Mouse (Mus musculus): ENCODE results near the gene Ak1.

The Ak1 gene

GRCm38 (mm10) chr2:32655394-32655744 lies 33.8 kb downstream of the Ak1 start:
- no peak for DNase-seq (ENCODE audit: low spot score)

DNA sequence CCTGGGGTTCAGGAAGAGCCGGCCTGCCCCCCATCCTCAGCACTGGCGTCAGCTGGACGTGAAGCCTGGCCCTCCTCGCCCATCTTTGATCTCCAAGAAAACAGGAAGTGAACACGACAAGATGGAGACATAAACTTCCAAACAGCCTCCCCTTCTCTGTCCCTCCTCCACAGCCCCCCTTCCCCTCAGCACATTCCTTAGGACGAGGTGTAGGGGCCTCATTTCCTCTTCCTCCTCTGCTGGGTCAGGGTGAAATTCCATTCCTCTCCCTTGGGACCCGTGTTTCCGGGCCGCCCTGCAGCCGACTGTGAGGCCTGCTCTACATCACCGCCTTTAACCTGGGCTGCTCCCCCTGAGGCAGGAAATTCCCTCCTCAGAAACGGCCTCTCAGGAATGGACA lies 34.3 kb downstream of the Ak1 start:
- no peak for DNase-seq (ENCODE audit: low spot score)

DNA sequence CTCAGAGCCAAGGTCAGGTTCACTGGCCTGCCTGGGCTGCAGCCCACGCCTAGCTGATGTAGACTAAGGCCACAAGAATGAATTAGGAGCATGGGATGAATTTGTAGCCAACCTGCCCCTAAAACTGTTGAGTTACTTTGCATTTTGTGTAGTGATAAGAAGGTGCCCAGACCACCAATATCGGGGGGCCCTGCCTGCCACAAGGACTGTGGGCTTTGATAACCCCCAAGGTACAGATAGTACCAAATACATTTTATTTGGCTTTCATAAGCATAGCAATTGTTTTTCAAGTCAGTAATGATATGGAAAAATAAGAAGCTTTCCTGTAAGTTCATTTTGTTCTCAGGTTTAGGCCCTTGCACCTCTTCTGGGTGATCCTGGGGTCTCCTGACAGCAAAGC lies 37.3 kb downstream of the Ak1 start:
- DNase-seq (ENCODE audit: low spot score) = no peak

GRCm38 (mm10) chr2:32661509-32662107 lies 40.0 kb downstream of the Ak1 start:
- DNase-seq (ENCODE audit: low spot score) = peak; percentile 22

DNA sequence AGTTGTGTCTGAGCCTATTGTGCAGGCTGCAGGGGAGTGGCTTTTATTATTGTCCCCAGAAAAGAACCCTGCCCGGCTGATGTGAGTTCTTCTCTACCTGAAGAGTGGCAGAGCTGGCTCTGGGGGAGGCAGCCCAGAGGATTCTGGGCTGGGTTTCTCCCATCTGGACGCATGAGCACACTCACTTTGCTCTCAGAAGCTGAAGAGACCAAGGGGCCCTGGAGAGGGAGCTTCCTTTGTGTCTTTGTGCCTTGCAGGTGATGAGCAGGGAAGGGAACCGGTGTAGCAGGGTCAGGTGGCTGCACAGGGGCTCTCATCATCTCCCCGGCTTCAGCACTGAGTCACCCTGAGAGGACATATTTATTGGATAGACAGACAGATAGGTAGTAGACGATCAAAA lies 40.7 kb downstream of the Ak1 start:
- no peak for DNase-seq (ENCODE audit: low spot score)

- no peak for DNase-seq (ENCODE audit: low spot score)
Observed at GRCm38 (mm10) chr2:32665345-32665744, 43.8 kb downstream of the Ak1 start.

DNA sequence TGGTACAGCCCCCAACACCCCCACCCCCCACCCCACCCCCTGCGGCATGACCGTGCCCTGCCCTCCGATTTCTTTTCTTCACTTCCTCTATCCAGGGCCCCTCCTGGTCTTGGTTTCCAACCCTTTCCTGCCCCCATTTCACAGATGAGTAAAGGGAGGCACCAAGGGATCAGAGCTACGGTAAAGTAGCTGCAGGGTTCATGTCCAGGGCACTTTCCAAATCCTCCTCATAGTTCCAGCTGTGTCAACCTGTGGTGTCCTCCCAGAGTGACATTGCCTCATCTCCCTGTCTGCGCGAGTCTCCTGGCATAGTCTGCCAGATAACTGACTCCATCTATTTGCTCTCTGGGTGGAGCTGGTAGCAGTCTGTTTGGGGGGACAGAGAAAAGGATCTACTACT lies 44.3 kb downstream of the Ak1 start:
- DNase-seq (ENCODE audit: low spot score) = no peak

DNA sequence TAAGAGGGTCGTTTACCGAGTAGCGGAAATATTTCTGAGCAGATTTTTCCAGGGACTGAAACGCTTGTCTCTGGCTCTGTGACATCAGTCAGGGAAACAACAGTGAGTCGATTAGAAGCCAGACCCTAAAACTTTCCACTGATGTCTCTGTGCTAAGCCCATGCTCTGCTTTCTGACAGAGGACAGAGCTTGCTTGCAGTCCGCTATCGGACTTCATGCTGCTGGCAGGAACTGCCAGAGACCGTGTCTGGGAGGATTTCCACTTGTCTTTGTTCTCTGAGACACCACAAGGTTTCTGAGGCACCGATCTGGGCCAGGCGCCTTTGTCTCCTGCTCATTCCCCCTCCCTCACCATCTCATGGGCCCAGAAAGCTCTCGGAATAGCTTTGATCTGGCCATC lies 46.2 kb downstream of the Ak1 start:
- DNase-seq (ENCODE audit: low spot score) = no peak

DNA sequence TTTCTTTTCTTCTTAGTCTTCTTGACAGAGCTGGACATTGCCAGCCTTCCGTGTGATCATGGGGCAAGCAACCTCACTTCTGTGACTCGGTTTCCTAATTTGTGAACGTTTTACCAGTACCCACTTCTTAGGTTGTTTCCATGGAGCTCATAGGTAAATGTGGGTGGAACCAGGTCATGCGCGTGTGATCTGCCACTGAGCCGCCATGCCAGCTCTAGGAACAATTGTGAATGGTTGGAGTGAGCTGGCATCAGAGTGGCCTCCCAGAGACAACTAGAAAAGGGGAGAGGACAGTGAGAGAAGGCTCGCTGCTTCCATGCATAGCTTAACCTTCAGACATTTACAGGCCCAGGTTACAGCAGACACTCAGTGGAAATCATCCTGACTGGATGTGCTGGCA lies 46.6 kb downstream of the Ak1 start:
- no peak for DNase-seq (ENCODE audit: low spot score)

DNA sequence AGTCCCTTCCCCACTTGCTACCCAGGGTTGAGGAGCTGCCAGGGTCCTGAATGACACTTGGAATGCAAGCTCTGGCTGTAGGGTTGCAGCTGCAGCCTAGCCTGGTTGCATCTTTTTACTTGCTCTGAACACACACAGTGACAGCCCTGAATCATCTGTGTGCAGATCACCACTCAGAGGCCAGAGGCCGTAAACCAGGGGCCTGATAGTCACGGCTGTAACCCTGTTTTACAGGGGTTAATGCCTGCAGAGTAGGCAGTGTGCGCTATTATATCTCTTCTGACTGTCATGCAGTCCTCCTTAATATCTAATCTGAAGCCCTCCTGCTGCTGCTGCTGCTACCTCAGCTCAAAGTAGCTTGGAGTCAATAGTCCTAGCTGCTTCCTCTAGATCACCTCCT lies 48.3 kb downstream of the Ak1 start:
- no peak for DNase-seq (ENCODE audit: low spot score)

DNA sequence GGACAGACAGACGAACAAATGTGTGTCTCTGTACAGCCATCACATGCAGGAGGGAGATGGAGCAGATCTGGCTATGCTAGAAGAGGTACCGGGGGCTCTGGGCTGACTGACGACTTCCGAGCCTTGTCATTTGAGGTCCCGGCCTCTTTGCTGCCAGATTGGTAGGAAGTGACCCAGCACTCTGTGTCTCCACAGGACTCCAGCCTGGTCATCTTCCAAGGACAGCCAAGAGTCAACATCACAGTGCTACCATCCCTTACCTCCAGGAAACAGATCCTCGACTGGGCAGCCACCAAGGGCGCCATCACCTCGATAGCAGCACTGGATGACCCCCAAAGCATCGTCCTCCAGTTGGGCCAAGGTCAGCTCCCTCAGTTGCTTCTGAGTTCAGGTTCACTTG lies 49.6 kb downstream of the Ak1 start:
- no peak for DNase-seq (ENCODE audit: low spot score)

GRCm38 (mm10) chr2:32671907-32672595 lies 50.5 kb downstream of the Ak1 start:
- DNase-seq (ENCODE audit: low spot score) = no peak

- DNase-seq (ENCODE audit: low spot score) = peak; percentile 46
Observed at GRCm38 (mm10) chr2:32673176-32673917, 51.8 kb downstream of the Ak1 start.

- DNase-seq (ENCODE audit: low spot score) = no peak
Observed at GRCm38 (mm10) chr2:32676821-32677220, 55.3 kb downstream of the Ak1 start.

GRCm38 (mm10) chr2:32677683-32678082 lies 56.1 kb downstream of the Ak1 start:
- no peak for DNase-seq (ENCODE audit: low spot score)

- peak; percentile 27 for DNase-seq (ENCODE audit: low spot score)
Observed at GRCm38 (mm10) chr2:32680051-32680451, 58.5 kb downstream of the Ak1 start.

GRCm38 (mm10) chr2:32680961-32681650 lies 59.5 kb downstream of the Ak1 start:
- no peak for DNase-seq (ENCODE audit: low spot score)

GRCm38 (mm10) chr2:32681754-32682153 lies 60.2 kb downstream of the Ak1 start:
- no peak for DNase-seq (ENCODE audit: low spot score)

DNA sequence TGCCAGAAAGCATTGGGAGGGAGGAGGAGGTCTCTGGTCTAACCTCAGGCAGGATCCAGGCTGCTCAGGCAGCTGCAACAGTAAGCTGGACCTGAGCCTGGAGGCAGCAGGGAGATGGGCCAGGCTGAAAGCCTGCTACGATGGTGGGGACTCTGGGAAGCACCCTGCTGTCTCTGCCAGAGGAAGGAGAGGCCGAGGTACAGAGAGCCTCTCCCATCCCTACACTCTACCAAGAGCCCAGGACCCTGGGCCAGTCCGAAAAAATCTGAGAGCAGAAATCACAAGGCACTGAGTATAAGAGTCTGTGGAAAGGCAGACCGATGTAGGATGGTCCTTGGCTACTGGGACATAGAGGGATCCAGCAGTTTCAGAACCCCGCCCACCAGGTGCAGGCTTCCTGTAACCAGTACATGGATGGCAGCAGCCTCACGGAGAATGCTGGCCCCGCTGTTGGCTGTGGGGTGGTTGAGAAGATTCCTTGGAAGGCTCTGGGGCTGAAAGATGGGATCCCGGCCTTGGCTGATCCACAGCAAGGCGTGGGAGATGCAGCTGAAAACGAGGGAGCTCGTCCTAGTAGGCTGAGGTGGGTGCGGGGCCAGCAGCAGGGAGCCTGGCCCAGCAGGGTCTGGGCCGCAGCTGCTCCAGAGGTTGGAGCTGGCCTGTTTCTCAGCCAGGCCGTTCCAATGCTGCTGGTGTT lies 61.3 kb downstream of the Ak1 start:
- no peak for DNase-seq (ENCODE audit: low spot score)

DNA sequence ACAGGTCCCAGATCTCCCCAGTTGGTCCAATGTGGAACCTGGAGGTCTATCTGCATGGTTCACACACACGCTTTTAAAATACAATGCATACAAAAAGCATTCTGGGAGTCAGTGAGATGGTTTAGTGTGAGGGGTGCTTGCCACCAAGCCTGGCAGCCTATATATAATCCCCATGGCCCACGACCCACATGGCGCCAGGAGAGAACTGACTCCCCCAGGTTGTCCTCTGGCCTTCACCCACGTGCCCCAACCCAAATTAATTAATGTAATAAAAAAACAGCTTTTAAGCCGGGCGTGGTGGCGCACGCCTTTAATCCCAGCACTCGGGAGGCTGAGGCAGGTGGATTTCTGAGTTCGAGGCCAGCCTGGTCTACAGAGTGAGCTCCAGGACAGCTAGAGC lies 62.1 kb downstream of the Ak1 start:
- DNase-seq (ENCODE audit: low spot score) = no peak
